18 mouse cellular contexts compared by ENCODE assay signal in the genomic region with DNA sequence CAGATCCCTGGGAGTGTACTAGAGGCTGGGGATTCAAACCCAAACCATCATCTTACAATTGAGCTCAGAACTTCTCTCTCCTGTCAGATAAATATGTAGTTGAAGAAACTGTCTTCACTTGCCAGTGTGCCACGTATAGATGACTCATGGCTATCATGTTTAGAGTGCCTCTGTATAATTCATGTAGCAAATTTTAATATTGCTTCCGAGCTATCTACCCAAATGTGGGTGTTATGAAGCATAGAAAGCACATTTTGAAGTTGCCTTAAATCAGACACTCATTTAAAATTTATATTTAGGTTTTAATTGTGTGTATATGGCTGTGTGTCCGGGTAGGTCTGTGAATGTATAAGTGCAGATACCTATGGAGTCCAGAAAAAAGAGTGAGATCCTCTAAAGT.
"Had no signal": no experiment of that assay in that cellular context is flagged by ENCODE, and none has a peak within 500 bp of the region (broad histone marks: within the 10 kb centered on the region; RNA-seq: fewer than 3 reads in every experiment).

No protein-coding gene starts in this region.

- H3K4me3 ChIP-seq: liver, embryonic 15.5 days; lung, embryonic 15.5 days; megakaryocyte, embryonic 14.5 days; midbrain, embryonic 13.5 days; midbrain, embryonic 15.5 days; neural tube, embryonic 13.5 days; neural tube, embryonic 15.5 days had no signal

- H3K9me3 ChIP-seq: liver, embryonic 15.5 days; lung, embryonic 15.5 days; midbrain, embryonic 15.5 days; neural tube, embryonic 13.5 days had no signal

- DNase-seq: liver, postnatal 0 days; lung, adult 2 months; lung, postnatal 14 days; lung, postnatal 36 days; retina, postnatal 1 day; right cerebral cortex, postnatal 14 days; spleen, adult 18-20 months; thymus, adult 18-20 months; thymus, postnatal 25 days; thymus, postnatal 4 days had no signal

- H3K27ac ChIP-seq: liver, embryonic 15.5 days; lung, embryonic 15.5 days; macrophage; midbrain, embryonic 13.5 days; midbrain, embryonic 15.5 days; neural tube, embryonic 13.5 days; neural tube, embryonic 15.5 days had no signal

- H3K9ac ChIP-seq: liver, embryonic 15.5 days; liver, postnatal 0 days; lung, embryonic 15.5 days; midbrain, embryonic 13.5 days; midbrain, embryonic 15.5 days; neural tube, embryonic 13.5 days; neural tube, embryonic 15.5 days had no signal

- H3K27me3 ChIP-seq: liver, embryonic 15.5 days; lung, embryonic 15.5 days; megakaryocyte, embryonic 14.5 days; midbrain, embryonic 13.5 days; midbrain, embryonic 15.5 days; neural tube, embryonic 13.5 days; neural tube, embryonic 15.5 days had no signal

- H3K4me1 ChIP-seq: liver, embryonic 15.5 days; lung, embryonic 15.5 days; megakaryocyte, embryonic 14.5 days; midbrain, embryonic 13.5 days; midbrain, embryonic 15.5 days; neural tube, embryonic 13.5 days; neural tube, embryonic 15.5 days had no signal

- H3K36me3 ChIP-seq: liver, embryonic 15.5 days; lung, embryonic 15.5 days; midbrain, embryonic 13.5 days; midbrain, embryonic 15.5 days; neural tube, embryonic 13.5 days; neural tube, embryonic 15.5 days had no signal
